Mouse (Mus musculus): ENCODE data around the gene Gm28308. TPM values are rescaled to one million over a fixed set of nuclear protein-coding genes. Genes with fewer than 3 reads are reported as not detected.
A peak's percentile ranks its signal among the peaks of the same experiment; 100 is the strongest.

The Gm28308 gene
- polyA plus RNA-seq, 1 experiment from 2014 or later: not detected

- H3K4me3 ChIP-seq (ENCODE audit: low read depth, low read length): peak overlapping the region; percentile 59
- ATAC-seq (replicated peaks; ENCODE audit: low FRiP score, low TSS enrichment, low read depth) (no peak; the same call in 1 of the 2 replicates), DNase-seq (ENCODE audit: low spot score) (peak; percentile 87)
- peak overlapping the region; percentile 93 for H3K27ac ChIP-seq (ENCODE audit: low read depth)
- H3K9me3 ChIP-seq (ENCODE audit: control insufficient read depth, low read length): no peaks in the 10 kb centered on the region
- peaks cover 20% of the 10 kb centered on the region for H3K27me3 ChIP-seq (replicated peaks; ENCODE audit: control insufficient read depth, insufficient read depth, low read length)
- H3K36me3 ChIP-seq (ENCODE audit: control insufficient read depth, insufficient read depth, low read length): peaks cover 4% of the 10 kb centered on the region; the same call in 1 of the 2 replicates
- H3K4me1 ChIP-seq (replicated peaks; ENCODE audit: control insufficient read depth, insufficient read depth, low read length): peaks cover 43% of the 10 kb centered on the region
- H3K4me2 ChIP-seq (ENCODE audit: low read length): peak overlapping the region; percentile 70
- 2% methylated on average over 30 of the region's 30 CpGs for WGBS
- peak overlapping the region; percentile 87 for H3K9ac ChIP-seq (ENCODE audit: low read length)
Measured at GRCm38 (mm10) chr6:52160511-52161335, 52.4 kb downstream of the Gm28308 start.

GRCm38 (mm10) chr6:52159979-52160378 is 53.2 kb downstream of the Gm28308 start:
- WGBS: 9% methylated on average over 9 of the region's 9 CpGs
- peak overlapping the region; percentile 59 for H3K4me3 ChIP-seq (ENCODE audit: low read depth, low read length)
- H3K27me3 ChIP-seq (replicated peaks; ENCODE audit: control insufficient read depth, insufficient read depth, low read length): peaks cover 27% of the 10 kb centered on the region
- H3K36me3 ChIP-seq (ENCODE audit: control insufficient read depth, insufficient read depth, low read length): peaks cover 4% of the 10 kb centered on the region; the same call in 1 of the 2 replicates
- DNase-seq (ENCODE audit: low spot score) (peak; percentile 70), ATAC-seq (replicated peaks; ENCODE audit: low FRiP score, low TSS enrichment, low read depth) (no peak)
- H3K4me1 ChIP-seq (replicated peaks; ENCODE audit: control insufficient read depth, insufficient read depth, low read length): peaks cover 38% of the 10 kb centered on the region
- H3K27ac ChIP-seq (ENCODE audit: low read depth): peak overlapping the region; percentile 93
- no peaks in the 10 kb centered on the region for H3K9me3 ChIP-seq (ENCODE audit: control insufficient read depth, low read length)
- peak overlapping the region; percentile 87 for H3K9ac ChIP-seq (ENCODE audit: low read length)
- H3K4me2 ChIP-seq (ENCODE audit: low read length): peak overlapping the region; percentile 70

DNA sequence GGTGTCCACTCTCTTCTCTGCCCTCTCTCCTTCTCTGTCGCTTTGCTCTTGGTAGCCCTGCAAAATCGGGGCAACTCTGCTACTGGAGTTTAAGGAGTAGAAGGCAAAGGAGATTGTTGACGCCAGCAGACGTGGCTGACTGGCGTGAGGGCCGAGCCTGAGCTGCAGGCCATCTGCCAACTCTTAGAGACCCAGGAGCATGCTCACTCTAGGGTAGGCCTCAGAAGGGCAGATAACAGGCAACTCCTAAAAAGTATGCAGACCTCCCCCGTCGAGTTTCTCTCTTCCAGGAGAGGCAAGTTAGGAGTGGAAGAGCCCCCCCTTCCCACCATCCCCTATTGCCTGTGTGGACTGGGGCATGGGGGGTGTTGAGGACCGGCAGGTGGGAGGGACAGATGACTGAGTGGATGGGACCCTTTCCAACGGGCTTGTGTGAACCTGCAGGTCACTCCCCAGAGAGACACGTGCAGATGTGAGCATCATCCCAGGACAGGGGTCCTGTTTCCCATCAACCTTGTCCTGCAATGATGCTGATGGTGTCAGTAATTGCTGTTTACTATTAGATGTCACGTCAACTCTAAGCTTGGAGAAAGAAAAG is 53.9 kb downstream of the Gm28308 start:
- Histone ChIP-seq H3K9me3 (ENCODE audit: control insufficient read depth, low read length) (no peaks in the 10 kb centered on the region), H3K4me3 (ENCODE audit: low read depth, low read length) (peak overlapping the region; percentile 59), H3K36me3 (ENCODE audit: control insufficient read depth, insufficient read depth, low read length) (peaks cover 4% of the 10 kb centered on the region; the same call in 1 of the 2 replicates), H3K4me2 (ENCODE audit: low read length) (peak overlapping the region; percentile 70), H3K27me3 (replicated peaks; ENCODE audit: control insufficient read depth, insufficient read depth, low read length) (peaks cover 34% of the 10 kb centered on the region), H3K27ac (ENCODE audit: low read depth) (peak overlapping the region; percentile 93), H3K9ac (ENCODE audit: low read length) (peak overlapping the region; percentile 87), H3K4me1 (replicated peaks; ENCODE audit: control insufficient read depth, insufficient read depth, low read length) (peaks cover 35% of the 10 kb centered on the region)
- WGBS: 10% methylated on average over 12 of the region's 12 CpGs
- no peak for DNase-seq (ENCODE audit: low spot score)
- 0 out of 2 replicates have a peak, but pooled peaks have one; percentile 1 for ATAC-seq (replicated peaks; ENCODE audit: low FRiP score, low TSS enrichment, low read depth)

DNA sequence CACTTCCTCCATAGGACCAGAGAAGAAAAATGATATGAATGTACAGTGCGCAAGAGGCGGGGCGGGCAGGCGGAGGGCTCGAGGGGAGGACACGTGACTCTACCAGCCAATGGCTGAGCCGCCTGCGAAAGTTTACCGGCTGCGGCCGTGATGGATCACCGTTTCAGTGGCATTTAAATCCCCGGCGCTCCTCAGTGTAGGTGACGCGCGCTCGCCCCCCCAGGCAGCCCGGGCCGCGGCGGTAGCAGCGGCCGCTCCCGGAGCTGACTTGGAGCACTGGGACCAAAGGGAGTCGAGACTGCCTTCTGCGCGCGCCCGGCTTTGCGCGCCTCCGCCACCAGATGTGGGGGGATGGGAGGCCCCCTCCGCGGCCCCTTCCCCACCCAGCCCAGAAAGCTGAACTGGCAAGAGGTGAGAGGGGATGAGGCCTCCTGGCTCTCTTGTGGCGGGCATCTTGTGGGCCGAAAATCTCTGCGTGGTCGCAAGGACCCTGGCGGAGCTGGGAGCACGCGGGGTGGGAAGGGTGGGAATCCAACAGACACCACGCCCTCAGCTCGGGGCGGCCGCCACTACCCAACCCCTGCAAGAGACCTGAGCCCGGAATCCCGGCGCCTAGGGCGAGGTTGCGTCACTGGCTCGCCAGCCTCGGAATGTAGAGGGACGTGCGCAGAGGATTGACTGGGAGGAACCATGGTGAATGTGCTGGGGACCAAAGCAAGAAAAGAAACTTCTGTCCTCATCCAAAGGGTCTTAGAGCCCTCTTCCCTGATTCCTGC is 54.7 kb downstream of the Gm28308 start, which contains the start of gene Hoxa1:
Gene Hoxa1, minus strand, starts transcription at position 42 of the 776 bp plus-strand sequence.
- peak; percentile 86 for ATAC-seq (replicated peaks; ENCODE audit: low FRiP score, low TSS enrichment, low read depth)

DNA sequence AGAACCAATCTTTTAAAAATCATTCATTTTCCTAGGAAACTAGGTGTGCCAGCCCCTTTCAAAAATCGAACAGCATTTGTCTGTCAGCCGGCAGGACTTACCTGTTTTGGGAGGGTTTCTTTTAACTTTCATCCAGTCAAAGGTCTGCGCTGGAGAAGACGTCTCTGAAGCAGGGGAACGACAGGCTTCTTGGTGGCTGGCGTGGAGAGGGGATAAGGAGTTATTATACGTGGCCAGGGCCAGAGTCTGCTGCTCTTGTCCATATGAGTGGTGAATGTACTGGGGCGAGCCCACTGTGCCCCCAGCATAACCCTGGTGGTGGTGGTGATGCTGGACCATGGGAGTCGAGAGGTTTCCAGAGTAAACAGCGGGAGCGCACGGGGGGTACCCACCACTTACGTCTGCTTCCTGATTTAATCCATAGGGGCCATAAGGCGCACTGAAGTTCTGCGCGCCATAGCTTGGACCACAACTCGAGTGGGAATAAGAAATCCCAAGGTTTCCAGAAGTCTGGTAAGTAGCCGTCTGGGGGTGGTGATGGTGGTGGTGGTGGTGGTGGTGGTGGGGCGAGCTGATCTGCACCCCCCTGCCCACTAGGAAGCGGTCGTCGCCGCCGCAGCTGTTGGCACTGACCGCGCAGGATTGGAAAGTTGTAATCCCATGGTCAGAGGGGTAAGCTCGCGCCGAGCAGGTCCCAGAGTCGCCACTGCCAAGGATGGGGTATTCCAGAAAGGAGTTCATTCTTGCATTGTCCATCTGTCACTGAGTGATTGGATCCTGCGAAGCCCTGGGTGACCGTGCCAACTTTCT is 55.5 kb downstream of the Gm28308 start:
- Histone ChIP-seq H3K36me3 (ENCODE audit: control insufficient read depth, insufficient read depth, low read length) (peaks cover under 1% of the 10 kb centered on the region; the same call in 1 of the 2 replicates), H3K4me2 (ENCODE audit: low read length) (peak overlapping the region; percentile 70), H3K27ac (ENCODE audit: low read depth) (no peak overlapping the region), H3K4me1 (replicated peaks; ENCODE audit: control insufficient read depth, insufficient read depth, low read length) (peaks cover 38% of the 10 kb centered on the region), H3K4me3 (ENCODE audit: low read depth, low read length) (peak overlapping the region; percentile 59), H3K27me3 (replicated peaks; ENCODE audit: control insufficient read depth, insufficient read depth, low read length) (peaks cover 47% of the 10 kb centered on the region), H3K9ac (ENCODE audit: low read length) (peak overlapping the region; percentile 11), H3K9me3 (ENCODE audit: control insufficient read depth, low read length) (no peaks in the 10 kb centered on the region)
- ATAC-seq (replicated peaks; ENCODE audit: low FRiP score, low TSS enrichment, low read depth) (no peak; the same call in 1 of the 2 replicates), DNase-seq (ENCODE audit: low spot score) (peak; percentile 68)
- WGBS: 1% methylated on average over 32 of the region's 32 CpGs

More for the DNA sequence above, 54.7 kb downstream of the Gm28308 start, which contains the start of gene Hoxa1:
- Histone ChIP-seq H3K9me3 (ENCODE audit: control insufficient read depth, low read length) (no peaks in the 10 kb centered on the region), H3K4me3 (ENCODE audit: low read depth, low read length) (peak within 1 kb of the TSS; percentile 59), H3K4me2 (ENCODE audit: low read length) (peak within 1 kb of the TSS; percentile 70), H3K9ac (ENCODE audit: low read length) (peak within 1 kb of the TSS; percentile 87), H3K4me1 (replicated peaks; ENCODE audit: control insufficient read depth, insufficient read depth, low read length) (peaks cover 35% of the 10 kb centered on the region), H3K27me3 (replicated peaks; ENCODE audit: control insufficient read depth, insufficient read depth, low read length) (peaks cover 42% of the 10 kb centered on the region), H3K27ac (ENCODE audit: low read depth) (peak within 1 kb of the TSS; percentile 93), H3K36me3 (ENCODE audit: control insufficient read depth, insufficient read depth, low read length) (peaks cover 4% of the 10 kb centered on the region; the same call in 1 of the 2 replicates)
- DNase-seq (ENCODE audit: low spot score): peak; percentile 92
- WGBS: under 1% methylated on average over 54 of the region's 55 CpGs

DNA sequence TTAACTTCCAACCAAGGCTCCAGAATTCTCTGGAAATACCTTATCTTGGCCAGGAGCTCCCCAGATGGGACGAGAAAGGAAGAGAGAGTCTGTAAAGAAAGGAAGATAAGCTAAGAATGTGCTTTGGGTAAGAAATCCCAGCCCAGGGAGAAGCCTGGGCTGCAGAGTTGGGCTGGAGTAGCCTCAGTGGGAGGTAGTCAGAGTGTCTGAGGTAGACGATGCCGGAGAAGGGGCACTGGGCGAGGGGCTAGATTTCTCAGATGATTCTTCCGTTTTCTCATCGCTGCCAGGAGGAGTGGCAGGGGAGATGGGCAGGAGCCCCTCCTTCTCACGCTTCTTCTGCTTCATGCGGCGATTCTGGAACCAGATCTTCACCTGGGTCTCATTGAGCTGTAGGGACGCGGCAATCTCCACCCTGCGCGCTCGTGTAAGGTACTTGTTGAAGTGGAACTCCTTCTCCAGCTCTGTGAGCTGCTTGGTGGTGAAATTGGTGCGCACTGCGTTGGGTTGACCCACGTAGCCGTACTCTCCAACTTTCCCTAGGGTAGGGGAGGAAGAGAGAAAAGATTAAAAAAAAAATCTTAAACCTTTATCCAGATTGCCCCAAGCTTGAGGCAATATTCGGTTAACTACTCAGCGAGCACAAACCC is 56.5 kb downstream of the Gm28308 start:
- peak overlapping the region; percentile 59 for H3K4me3 ChIP-seq (ENCODE audit: low read depth, low read length)
- H3K27me3 ChIP-seq (replicated peaks; ENCODE audit: control insufficient read depth, insufficient read depth, low read length): peaks cover 50% of the 10 kb centered on the region
- peaks cover 34% of the 10 kb centered on the region for H3K4me1 ChIP-seq (replicated peaks; ENCODE audit: control insufficient read depth, insufficient read depth, low read length)
- H3K9me3 ChIP-seq (ENCODE audit: control insufficient read depth, low read length): no peaks in the 10 kb centered on the region
- H3K9ac ChIP-seq (ENCODE audit: low read length): no peak overlapping the region
- ATAC-seq (replicated peaks; ENCODE audit: low FRiP score, low TSS enrichment, low read depth) (no peak), DNase-seq (ENCODE audit: low spot score) (peak; percentile 59)
- no peaks in the 10 kb centered on the region for H3K36me3 ChIP-seq (ENCODE audit: control insufficient read depth, insufficient read depth, low read length)
- H3K27ac ChIP-seq (ENCODE audit: low read depth): no peak overlapping the region
- WGBS: 18% methylated on average over 20 of the region's 20 CpGs
- H3K4me2 ChIP-seq (ENCODE audit: low read length): peak overlapping the region; percentile 70

- no peaks in the 10 kb centered on the region for H3K9me3 ChIP-seq (ENCODE audit: control insufficient read depth, low read length)
- H3K4me2 ChIP-seq (ENCODE audit: low read length): no peak overlapping the region
- DNase-seq (ENCODE audit: low spot score) (peak; percentile 27), ATAC-seq (replicated peaks; ENCODE audit: low FRiP score, low TSS enrichment, low read depth) (no peak)
- no peak overlapping the region for H3K4me3 ChIP-seq (ENCODE audit: low read depth, low read length)
- H3K36me3 ChIP-seq (ENCODE audit: control insufficient read depth, insufficient read depth, low read length): no peaks in the 10 kb centered on the region
- H3K27me3 ChIP-seq (replicated peaks; ENCODE audit: control insufficient read depth, insufficient read depth, low read length): peaks cover 50% of the 10 kb centered on the region
- H3K27ac ChIP-seq (ENCODE audit: low read depth): no peak overlapping the region
- 70% methylated on average over 3 of the region's 3 CpGs for WGBS
- H3K9ac ChIP-seq (ENCODE audit: low read length): no peak overlapping the region
- peaks cover 31% of the 10 kb centered on the region for H3K4me1 ChIP-seq (replicated peaks; ENCODE audit: control insufficient read depth, insufficient read depth, low read length)
Measured at GRCm38 (mm10) chr6:52155471-52155870, 57.7 kb downstream of the Gm28308 start.

All from intestine, embryonic 14.5 days (tissue).